Mouse (Mus musculus) heart, postnatal 25 days (tissue): ENCODE results near the gene Adgrf3. TPM values are rescaled to one million over a fixed set of nuclear protein-coding genes. Genes with fewer than 3 reads are reported as not detected.
"Not testable (repeated sequence)": the region's sequence is repeated elsewhere in the genome, so short reads cannot be mapped to it uniquely, and the experiment has no call there.

Experiments
- DNase-seq: peaks from one replicate; pipeline ENCODE4 v3.0.0; 2022; ENCODE audit warnings: low spot score
- intact Hi-C: fragments of 180-260 bp; cut with DNase I; formaldehyde crosslinking; loops from one replicate; pipeline ENCODE4 v1.15.1; 2025
- total RNA-seq, 2 experiments: library from RNA; stranded (reverse); gene quantifications; 2 replicates each; pipeline ENCODE4 v1.2.3; 2021

The Adgrf3 gene
- under 1 TPM; 0.08 to 0.11 TPM for total RNA-seq

DNA sequence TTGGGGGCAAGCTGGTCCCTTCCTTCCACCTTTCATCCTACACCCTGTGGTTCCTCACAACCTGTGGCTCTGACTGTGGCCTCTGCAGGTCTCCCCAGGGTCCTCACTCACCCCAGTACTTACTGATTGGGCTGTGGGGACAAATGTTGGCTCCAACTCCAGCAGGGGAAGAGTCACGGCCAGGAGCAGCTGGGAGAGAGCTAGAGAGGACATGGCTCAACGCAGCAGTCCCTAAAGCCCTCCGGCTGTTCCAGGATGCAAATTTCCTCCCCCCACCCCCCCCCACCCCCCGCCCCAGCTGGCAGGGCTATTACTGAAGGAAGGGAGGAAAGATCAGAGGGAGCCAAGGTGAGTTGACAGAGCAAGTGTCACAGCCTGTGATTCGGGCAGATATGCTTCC lies at the start of gene Adgrf3:
Adgrf3 (minus strand) TSS at position 230 of the 400 bp plus-strand sequence.
- DNase-seq = no peak
- intact Hi-C loops = no loop called here

DNA sequence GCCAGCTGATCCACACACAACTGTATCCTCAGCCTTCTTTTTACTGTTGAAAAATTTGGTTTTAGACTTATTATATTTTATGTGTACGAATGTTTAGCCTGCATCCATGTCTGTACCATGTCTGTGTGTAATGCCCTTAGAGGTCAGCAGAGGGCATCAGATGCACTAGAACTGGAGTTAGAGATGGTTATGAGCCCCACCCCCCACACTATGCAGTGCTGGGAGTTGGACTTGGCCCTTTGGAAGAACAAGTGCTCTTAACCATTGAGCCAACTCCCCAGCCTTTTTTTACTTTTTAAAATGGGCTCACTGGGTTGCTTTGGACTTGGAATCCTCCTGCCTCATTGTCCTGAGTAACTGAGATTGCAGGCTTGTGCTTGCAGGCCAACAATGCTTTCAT lies 42.1 kb upstream of the Adgrf3 start:
- intact Hi-C loops = no loop called here
- DNase-seq = no peak

DNA sequence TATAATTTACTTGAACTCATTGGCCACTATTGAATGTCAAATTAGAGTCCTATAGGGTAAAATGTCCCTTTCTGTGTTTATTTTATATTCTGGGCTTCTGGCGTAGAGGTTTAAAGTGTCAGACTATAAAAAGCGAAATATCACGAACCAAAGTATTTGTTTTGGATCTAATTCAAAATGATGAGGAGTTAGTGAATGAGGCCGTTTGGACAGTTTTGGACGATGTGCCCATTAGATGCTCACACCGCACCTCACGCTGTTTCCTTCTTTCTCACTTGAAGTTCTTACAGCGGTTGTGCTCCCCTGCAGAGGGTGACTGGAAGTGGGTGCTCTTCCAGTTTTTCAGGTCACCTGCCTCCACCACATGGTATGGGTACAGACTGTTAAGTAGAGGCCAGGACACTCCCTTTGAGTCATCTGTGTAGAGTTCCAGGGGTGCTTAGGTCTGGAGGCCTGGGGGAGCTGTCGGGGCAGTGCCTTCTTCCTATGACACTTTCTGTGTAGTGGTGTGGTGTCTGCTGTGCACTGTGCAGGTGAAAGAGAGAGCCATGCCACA lies 40.4 kb upstream of the Adgrf3 start:
- DNase-seq = no peak
- intact Hi-C loops = no loop called here

DNA sequence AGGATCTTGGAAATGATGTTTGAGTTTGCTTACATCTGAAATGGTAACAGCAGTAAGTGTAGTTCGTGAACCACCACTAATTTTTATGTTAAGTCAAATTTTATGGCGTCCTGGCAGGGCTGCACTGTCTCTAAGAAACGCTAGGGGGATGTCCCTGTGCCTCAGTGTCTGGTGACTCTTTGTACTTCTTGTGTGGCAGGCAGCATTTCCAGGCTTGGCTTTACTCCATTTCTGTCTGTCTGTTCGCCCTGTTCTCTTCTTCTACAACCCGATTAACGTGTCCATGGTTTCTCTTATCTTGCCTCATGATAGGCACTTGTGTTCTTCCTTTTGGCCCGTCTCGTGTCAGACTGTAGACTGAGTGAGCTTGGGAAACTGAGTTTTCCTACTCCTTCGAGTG lies 38.2 kb upstream of the Adgrf3 start:
- no peak for DNase-seq
- intact Hi-C loops = no loop called here

DNA sequence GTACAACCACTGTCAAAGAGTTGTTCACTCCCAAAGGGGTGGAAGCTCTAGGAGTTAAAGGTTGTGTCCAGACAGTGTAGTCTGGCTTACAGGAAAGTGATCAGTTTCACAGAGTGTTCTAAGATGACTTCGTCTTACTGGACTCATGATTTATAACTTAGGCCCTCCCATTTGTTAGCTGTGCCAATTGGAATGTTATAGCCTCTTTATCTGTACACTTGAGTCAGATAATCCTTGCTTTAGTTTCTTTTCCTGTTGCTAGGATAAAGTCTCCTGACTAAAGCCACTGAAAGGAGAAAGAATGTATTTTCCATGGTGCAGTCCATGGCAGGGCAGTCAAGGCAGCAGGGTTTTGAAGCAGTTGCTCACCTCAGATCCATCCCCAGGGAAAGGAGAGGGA lies 36.9 kb upstream of the Adgrf3 start:
- DNase-seq = no peak
- intact Hi-C loops = no loop called here

DNA sequence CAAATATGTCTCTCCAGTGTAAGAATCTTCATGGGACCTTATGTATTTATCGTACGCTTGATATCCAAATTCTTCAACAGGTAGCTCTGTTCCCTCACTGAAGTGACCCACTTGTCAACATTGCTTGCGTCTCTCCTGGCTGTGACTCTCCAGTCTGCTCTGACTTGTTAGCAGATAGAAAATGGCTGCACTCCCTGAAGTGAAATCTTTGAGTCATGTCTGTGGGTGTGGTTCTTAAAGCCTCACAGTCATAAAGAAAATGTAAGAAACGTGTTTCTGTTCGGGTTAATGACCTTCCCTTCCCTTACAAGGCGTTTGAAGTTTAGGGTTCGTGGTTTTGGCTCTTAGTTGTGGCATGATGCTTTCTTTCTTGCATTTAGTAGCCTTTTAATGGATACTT lies 35.0 kb upstream of the Adgrf3 start:
- intact Hi-C loops = no loop called here
- DNase-seq = no peak

DNA sequence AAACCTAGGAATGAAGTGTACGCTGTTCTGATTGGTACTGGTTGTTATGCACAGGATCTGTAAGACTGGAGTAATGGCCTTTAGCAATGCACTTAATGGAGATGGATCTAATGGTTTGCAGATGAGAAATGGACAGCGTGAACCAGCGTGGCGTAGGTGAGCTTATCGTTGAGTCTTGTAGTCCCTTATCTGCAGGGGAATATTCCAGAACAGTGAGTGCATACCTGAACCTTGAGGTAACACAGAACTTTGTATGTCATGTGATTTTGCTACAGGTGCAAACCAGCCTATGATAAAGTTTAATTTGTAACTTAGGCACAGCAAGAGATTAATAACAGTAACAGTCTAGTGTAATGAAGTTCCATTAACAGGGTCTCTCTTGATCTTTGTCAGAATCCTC lies 33.0 kb upstream of the Adgrf3 start:
- DNase-seq = no peak
- intact Hi-C loops = no loop called here

DNA sequence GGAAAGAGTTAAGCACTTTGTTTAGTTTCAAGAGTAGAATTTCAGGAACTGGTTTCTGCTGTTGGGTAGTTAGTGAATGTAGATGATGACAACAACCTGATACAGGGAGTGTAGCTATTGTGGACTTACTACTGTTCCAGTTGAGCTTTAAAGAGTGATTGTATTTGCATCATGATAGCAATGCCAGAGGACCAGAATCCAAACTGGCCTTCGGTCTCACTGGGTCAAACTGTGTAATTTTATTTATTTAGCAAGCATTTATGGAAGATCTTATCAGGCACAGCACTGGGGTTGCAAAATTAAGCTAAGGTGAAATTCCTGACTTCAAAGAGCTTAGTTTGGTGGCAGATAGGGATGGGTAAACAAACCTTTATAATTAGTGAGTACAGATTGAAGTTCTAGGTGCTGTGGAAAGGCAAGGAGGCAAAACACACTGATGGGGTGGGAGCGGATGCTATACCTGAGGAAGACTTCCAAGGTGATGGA lies 30.2 kb upstream of the Adgrf3 start:
- intact Hi-C loops = no loop called here
- DNase-seq = no peak

DNA sequence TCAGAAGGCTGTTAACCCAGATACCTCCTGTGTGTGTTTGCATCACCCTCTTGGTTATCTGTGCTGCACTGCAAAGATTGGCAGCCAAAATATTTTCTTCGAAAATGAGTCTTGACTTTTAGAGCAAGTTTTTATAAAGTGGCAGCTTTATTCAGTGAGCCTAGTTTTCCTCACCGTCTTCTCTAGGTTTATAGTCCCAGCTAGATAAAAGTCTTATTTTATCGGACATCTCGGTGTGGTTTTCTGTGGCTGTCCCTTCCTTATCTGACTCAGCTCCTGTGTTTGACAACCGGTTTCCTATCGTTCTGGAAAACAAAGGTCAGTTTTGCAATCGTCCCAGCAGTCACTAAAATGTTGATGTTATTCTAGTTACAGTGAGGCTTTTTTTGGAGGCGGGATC lies 28.5 kb upstream of the Adgrf3 start:
- no peak for DNase-seq
- intact Hi-C loops = no loop called here

DNA sequence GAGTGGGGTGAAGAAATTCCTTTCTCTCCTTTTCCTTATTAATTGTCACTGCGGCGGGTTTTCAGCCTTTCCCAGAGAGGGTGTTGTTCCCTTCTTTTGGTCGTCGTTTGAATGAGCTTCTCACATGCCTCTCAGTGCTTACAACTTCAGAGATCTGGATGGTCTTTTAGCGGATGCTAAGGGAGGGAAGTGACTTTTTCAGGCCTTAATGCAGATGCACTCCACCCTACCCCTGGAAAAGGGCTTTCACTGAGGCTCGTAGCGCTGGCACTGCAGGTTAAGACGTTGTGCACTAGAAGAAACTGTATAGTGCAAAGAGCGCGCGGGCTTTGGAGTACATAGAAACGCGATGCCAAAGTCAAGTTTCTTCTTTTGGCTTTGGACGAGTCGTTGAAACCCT lies 27.5 kb upstream of the Adgrf3 start:
- DNase-seq = no peak

DNA sequence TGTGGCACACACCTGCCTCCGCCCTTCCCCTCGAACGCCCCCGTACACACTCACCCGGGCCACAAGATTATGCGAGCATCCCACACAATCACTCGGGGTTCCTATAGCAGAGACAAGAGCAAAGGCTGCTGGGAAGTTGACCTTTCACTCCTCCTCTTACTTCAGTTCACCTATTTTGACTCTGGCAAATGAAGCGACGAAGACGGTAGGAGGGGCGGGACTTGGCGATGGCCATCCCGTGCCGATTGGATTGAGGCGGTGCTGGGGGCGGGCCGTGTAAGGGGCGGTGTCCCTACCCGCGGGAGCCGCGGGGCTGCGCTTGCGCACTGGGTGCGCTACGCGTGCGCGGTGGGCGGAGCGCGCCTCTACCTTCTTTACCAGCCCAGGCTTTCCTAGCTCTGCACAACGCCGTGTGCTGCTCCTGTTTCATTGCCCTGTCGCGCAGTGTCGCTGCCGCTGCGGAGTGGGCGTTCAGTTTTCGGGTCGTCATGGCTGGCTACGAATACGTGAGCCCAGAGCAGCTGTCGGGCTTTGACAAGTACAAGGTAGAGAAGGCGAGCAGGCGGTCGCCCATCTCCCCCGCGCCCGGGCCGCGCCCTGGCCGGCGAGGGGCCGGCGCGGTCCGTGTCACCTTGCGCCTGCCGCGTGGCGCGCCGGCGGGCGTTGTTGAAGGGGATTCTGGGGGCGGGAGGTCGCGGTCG lies 26.9 kb upstream of the Adgrf3 start, which contains the start of gene Selenoi:
Selenoi (plus strand) TSS at position 311 of the 701 bp plus-strand sequence.
- DNase-seq = peak; percentile 97
- intact Hi-C loops = no loop called here

More for the DNA sequence above, 27.5 kb upstream of the Adgrf3 start:
- intact Hi-C loops = no loop called here

DNA sequence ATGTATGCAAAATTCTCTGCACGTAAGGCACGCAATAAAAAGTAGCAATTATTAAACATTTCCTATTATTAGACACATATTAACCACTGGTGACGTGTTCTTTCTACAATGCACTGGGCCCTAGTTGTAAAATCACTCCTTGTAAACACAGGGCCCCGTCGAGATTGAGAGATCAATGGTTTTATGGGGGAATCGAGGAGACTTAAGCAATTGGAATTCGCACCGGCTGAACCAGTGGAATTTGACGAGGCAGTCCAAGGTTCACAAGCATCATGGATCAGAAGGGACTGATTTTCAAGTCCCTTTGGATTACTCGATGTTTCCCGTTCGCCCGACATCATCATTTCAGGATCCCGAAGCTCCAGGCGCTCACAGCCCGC lies 26.4 kb upstream of the Adgrf3 start:
- intact Hi-C loops = no loop called here
- no peak for DNase-seq

DNA sequence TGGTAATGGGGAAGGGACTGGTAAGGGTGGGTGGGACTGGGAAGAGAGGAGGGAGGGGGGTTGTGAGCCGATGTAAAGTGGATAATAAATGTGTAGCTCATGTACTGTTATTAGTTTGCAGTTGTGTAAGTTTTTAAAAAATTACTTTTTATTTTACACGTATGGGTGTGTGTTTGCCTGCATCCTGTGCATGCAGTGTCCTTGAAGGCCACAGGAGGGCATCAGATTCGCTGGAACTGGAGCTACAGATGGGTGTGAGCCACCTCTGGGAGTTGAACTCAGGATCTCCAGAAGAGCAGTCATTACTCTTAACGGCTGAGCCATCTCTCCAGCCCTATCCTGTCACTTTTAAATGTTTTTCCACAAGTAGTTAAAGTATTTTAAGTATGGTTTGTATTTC lies 25.4 kb upstream of the Adgrf3 start:
- no peak for DNase-seq
- intact Hi-C loops = no loop called here

DNA sequence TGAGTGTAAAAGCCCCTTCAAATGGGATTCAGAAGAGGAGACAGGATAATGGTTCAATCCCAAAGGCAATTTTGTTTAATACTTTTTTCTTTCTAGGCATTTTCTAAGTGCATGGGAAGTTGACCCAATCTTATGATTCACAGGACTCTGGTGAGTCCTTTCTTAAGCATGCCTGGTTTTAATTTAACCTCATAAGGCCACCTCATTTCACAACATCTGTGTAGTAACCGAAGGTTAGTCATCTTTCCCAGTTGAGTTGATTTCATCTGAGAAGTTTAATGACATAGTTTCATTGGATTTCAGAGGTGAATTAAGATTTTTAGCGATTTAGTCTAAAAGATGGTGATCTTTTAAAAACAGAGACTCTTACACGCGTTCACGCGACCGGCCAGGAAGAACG lies 17.2 kb upstream of the Adgrf3 start:
- DNase-seq = no peak
- intact Hi-C loops = no loop called here

DNA sequence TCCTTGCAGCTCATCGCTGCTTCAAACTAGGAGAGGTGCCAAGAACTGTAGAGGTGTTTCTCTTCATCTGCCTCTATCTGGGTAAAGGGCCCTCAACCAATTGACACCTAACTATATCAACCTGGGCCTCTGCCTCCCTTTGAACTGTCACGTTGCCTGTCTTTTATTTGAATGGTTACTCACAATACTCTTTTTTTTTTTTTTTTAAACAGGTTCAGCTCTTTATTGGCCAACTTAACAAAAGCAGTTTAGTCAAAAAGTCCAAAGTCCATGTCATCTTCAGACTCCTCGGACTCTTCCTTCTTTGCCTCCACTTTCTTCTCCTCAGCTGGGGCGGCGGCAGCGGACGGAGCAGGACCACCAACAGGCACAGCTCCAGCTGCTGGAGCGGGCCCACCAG lies 15.1 kb upstream of the Adgrf3 start:
- DNase-seq = no peak
- intact Hi-C loops = no loop called here

DNA sequence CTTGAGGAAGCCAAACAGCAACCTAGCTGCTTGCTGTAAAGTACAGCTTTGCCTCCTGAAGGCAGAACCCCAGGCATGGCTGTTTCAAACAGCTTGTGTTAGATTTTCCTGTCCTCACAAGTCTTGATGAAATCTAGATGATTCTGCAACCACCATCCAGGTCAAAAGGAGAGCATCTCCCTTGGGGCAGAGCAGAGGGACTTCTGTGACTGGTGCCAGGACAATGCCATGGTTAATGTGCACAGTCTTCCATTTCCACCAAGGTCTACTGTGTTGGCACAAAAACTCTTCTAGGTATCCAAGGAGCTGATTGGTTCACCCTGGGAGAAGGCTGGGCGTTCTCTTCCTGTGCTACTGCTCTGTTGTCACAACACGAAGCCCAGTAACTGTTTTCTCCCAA lies 14.2 kb upstream of the Adgrf3 start:
- intact Hi-C loops = loop anchor here (5.0 kb wide), 1 partner anchor 263 kb away; no protein-coding TSS in a partner anchor
- DNase-seq = no peak

DNA sequence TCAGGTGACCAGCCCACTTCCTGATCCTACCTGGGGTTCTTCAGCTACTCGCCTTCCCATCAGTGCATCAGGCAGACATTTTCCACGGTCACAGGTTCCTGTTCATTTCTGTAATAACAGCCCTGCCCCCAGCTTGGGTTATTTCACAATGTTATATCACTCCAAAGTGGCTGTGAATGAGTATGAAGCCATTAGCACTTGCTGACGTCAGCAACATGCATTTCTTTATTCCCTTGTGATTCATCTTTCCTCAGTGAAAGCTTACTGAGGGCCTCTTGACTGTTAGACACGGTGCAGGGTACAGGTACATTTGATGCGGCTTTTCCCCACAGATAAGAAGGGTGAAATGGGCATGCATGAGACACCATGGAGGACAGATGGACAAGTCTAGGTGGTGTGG lies 10.4 kb upstream of the Adgrf3 start:
- intact Hi-C loops = loop anchor here (5.0 kb wide), 1 partner anchor 266 kb away; no protein-coding TSS in a partner anchor
- DNase-seq = no peak

DNA sequence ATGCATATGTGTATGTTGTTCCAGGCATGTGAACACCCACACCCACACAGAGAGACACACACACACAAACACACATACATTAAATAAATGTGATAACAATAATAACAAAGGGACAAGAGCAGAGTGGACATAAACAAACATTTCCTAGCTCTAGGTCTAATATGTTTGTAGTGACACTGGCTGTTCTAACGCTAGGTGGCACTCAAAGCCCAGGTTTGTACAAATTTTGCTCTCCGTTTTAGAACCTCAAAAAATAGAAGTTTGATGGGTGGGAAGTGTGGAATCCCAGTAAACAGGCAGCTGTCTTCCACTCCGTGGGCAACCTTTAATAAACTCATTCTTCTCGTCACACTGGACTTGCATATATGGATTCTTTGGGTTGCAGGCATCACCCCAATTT lies 9.4 kb upstream of the Adgrf3 start:
- intact Hi-C loops = loop anchor here (5.0 kb wide), 1 partner anchor 267 kb away; no protein-coding TSS in a partner anchor
- DNase-seq = no peak

DNA sequence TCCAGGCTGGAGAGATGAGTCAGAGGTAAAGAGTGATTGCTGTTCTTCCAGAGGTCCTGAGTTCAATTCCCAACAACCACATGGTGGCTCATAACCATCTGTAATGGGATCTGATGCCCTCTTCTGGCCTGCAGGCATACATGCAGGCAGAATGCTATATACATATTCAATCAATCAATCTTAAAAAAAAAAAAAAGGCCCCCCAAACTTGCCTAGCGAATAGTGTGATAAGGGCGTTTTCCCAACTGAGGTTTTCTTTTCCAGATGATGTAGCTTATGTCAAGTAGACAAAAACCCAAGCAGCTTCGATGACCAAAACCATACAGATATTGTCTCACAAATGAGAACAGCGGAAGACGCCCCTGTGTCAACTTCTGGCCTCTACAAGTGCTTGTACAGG lies 5.2 kb upstream of the Adgrf3 start:
- intact Hi-C loops = not testable (repeated sequence)

DNA sequence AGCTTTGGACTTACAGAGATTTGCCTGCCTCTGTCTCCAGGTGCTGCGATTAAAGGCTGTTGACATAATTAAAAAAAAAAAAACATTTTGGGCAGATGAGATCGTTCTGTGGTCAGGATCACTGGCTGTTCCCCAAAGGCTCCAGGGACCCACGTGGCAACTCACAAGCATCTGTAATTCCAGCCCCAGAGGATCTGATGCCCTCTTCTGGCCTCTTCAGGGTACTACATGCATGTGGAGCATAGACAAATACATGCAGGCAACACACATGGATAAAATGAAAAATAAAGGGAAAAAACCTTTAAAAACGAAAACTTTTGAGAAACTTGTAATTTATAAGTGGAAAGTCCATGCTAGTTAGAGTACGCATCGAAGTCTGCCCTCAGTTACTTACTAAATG lies 1.8 kb upstream of the Adgrf3 start:
- intact Hi-C loops = no loop called here
- no peak for DNase-seq

More for the DNA sequence above, 5.2 kb upstream of the Adgrf3 start:
- not testable (repeated sequence) for DNase-seq

DNA sequence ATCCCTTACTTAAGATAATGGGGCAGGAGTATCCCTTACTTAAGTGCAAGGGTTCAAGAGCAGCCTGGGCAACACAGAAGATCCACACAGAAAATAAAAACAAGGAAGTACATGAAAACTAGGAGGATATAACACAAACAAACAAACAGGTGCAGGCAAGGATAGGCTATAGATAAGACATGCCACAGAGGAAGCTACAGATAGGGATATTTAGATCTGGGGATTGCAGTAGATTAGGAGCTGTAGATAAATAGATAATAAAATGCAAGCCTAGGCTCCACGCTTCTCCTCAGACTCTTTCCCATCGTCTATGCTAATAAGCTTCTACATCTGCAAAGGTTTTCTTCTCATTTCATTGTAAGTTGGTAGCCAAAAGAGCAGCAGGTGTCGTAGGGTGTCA lies 488 bp downstream of the Adgrf3 start:
- DNase-seq = no peak
- intact Hi-C loops = no loop called here

DNA sequence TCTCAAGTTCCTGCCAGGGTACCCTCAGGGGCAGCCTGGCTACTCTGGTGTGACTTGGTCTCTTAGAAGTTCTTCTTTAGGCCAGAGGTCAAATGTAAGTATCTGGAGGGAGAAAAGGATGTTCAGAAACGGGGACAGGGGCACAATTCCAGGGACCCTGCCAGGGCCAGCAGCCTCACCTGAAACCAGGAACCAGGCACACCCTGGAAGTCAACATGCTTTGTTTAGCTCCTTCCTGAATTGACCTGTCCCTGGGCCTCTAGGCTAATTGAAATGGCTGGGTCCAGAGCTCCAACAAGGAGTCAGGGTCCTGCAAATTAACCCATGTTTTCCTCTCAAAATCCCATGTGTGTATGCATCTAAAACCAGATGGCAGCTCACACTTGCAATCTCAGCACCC lies 1.1 kb downstream of the Adgrf3 start:
- DNase-seq = no peak
- intact Hi-C loops = no loop called here
